Mouse (Mus musculus) liver, embryonic 15.5 days (tissue): Measurements from ENCODE around the gene Sh3yl1. TPM values are rescaled to one million over a fixed set of nuclear protein-coding genes. Genes with fewer than 3 reads are reported as not detected.

ENCODE experiments used
- ATAC-seq: fragments of 200-750 bp; cut with Nextera tagmentation; 2 replicates; pipeline ENCODE4 v1.8.0; 2017; ENCODE audit warnings: moderate number of reproducible peaks, mild to moderate bottlenecking, moderate library complexity; ENCODE audit not compliant: insufficient read depth
- H3K27ac ChIP-seq: fragments of 300-500 bp; sonication (generic); replicated peaks from 2 replicates; pipeline ENCODE4 v1.5.1; 2015; ENCODE audit warnings: mild to moderate bottlenecking, inconsistent platforms
- H3K27me3 ChIP-seq: fragments of 300-500 bp; sonication (generic); 2 replicates; pipeline ENCODE4 v1.6.1; 2015; ENCODE audit warnings: mild to moderate bottlenecking, inconsistent platforms
- H3K36me3 ChIP-seq: fragments of 300-500 bp; sonication (generic); replicated peaks from 2 replicates; pipeline ENCODE4 v1.6.1; 2015; ENCODE audit warnings: moderate library complexity, mild to moderate bottlenecking, inconsistent platforms
- H3K4me1 ChIP-seq: fragments of 300-500 bp; sonication (generic); replicated peaks from 2 replicates; pipeline ENCODE4 v1.6.1; 2015; ENCODE audit warnings: inconsistent platforms
- H3K4me2 ChIP-seq: fragments of 300-500 bp; sonication (generic); 2 replicates; pipeline ENCODE4 v1.6.1; 2015; ENCODE audit warnings: moderate library complexity, mild to moderate bottlenecking, inconsistent platforms
- H3K4me3 ChIP-seq: fragments of 300-500 bp; sonication (generic); replicated peaks from 2 replicates; pipeline ENCODE4 v1.5.1; 2015; ENCODE audit warnings: mild to moderate bottlenecking, inconsistent platforms
- H3K9ac ChIP-seq: fragments of 300-500 bp; sonication (generic); 2 replicates; pipeline ENCODE4 v1.6.1; 2015; ENCODE audit warnings: moderate library complexity, mild to moderate bottlenecking, inconsistent platforms
- H3K9me3 ChIP-seq: fragments of 300-500 bp; sonication (generic); replicated peaks from 2 replicates; pipeline ENCODE4 v1.6.1; 2016; ENCODE audit warnings: inconsistent platforms
- WGBS: fragments of 180-500 bp; shearing (Covaris S2); methylation state at CpG from one replicate; pipeline ENCODE4 v1.1.7; 2015; ENCODE audit warnings: mixed read lengths; ENCODE audit not compliant: insufficient replicate concordance; 5-methylcytosine and 5-hydroxymethylcytosine counted together
- polyA plus RNA-seq: library from polyadenylated mRNA; unstranded; fragments of >200 nt; fragmentation: Nextera tagmentation; extraction: Ambion mirVana; gene quantifications from 2 replicates; pipeline ENCODE4 v1.2.1, GENCODE M21; 2015

Sh3yl1 gene
- polyA plus RNA-seq = 37.4 and 40.8 TPM in 2 replicates

DNA sequence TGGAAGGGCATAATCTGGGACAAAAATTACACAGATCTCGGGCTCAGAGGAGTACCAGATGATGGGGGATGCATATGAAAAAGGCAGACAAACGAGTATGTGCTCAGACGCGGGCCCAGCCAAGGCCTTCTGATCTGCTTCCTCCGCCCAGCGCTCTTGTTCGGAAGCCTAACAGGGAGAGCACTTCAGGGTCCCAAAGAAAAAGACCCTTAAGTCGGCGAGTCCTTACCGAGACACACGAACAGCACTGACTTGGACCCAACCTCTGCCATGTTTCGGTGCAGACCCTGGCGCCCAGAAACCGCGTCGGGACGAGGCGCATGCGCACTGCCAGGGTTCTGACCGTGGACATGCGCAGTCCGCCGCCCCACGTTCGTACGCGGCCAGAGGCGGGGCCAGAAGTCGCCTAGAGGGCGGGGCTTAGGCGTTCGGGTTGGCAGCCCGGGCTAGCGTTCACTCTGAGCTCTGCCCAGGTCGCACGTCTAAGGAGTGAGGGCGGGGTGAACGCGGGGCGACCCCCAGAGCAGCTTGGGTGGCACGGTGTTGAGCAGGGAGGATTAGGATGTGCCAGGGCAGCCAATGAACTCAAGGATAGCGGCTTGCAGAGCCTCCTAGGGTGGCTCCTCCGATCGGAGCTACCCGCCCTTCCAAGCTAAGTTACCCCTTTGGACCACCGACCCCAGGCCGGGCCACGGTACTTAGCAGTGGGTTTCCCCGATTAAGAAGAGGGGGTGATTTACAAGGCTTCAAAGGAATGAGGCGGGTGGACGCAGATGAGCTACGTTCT is at the start of gene Sh3yl1, which contains the start of gene Acp1:
TSS of gene Sh3yl1 (plus strand) at position 408 of the 787 bp plus-strand sequence.
TSS of gene Acp1 (minus strand) at position 329 of the 787 bp plus-strand sequence.
- Histone ChIP-seq H3K9me3 (no peaks in the 10 kb centered on the region), H3K27ac (peak within 1 kb of the TSS; percentile 98)

DNA sequence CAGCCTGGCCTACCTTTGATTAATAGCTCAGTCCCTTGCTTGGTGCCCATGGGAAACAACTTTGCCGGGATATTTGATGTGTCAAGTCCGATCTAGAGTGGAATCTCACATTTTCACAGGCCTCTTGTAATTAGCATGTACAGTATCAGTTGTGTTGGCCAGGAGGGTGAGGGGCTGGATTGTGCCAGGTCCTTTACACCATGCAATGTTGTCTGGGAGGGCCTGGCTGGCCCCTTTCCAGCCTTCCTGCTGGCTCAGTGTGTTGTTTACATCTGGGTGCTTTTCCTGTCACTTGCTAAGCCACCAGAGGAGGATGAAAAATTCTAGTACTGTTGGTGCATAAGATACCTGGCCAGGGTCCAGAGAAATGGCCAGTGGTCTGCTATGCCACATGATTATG is 47.1 kb upstream of the Sh3yl1 start:
- Histone ChIP-seq H3K4me1 (no peaks in the 10 kb centered on the region), H3K27me3 (no peaks in the 10 kb centered on the region), H3K9me3 (no peaks in the 10 kb centered on the region), H3K36me3 (no peaks in the 10 kb centered on the region), H3K27ac (no peak overlapping the region), H3K4me2 (no peak overlapping the region), H3K9ac (no peak overlapping the region), H3K4me3 (no peak overlapping the region)
- WGBS = 41% methylated on average over 2 of the region's 2 CpGs
- ATAC-seq = no peak

More for the DNA sequence above, at the start of gene Sh3yl1, which contains the start of gene Acp1:
- H3K4me1 ChIP-seq = peaks cover 47% of the 10 kb centered on the region
- peak within 1 kb of the TSS; percentile 81 for H3K4me3 ChIP-seq
- H3K9ac ChIP-seq = peak within 1 kb of the TSS; percentile 97
- H3K4me2 ChIP-seq = peak within 1 kb of the TSS; percentile 83
- peaks cover 17% of the 10 kb centered on the region; the same call in 1 of the 2 replicates for H3K36me3 ChIP-seq
- peak; percentile 77 for ATAC-seq
- WGBS = under 1% methylated on average over 52 of the region's 52 CpGs
- no peaks in the 10 kb centered on the region for H3K27me3 ChIP-seq

- no peak overlapping the region for H3K4me3 ChIP-seq
- no peak overlapping the region for H3K27ac ChIP-seq
- no peaks in the 10 kb centered on the region for H3K36me3 ChIP-seq
- no peaks in the 10 kb centered on the region for H3K4me1 ChIP-seq
- no peak overlapping the region for H3K9ac ChIP-seq
- WGBS = 54% methylated on average over 4 of the region's 4 CpGs
- no peak overlapping the region for H3K4me2 ChIP-seq
- no peaks in the 10 kb centered on the region for H3K9me3 ChIP-seq
- no peaks in the 10 kb centered on the region for H3K27me3 ChIP-seq
- ATAC-seq = no peak
These were observed 45.7 kb upstream of the Sh3yl1 start for GRCm38 (mm10) chr12:30865781-30866180.

GRCm38 (mm10) chr12:30879447-30879846 is 32.0 kb upstream of the Sh3yl1 start:
- Histone ChIP-seq H3K4me3 (no peak overlapping the region), H3K36me3 (no peaks in the 10 kb centered on the region), H3K27ac (no peak overlapping the region), H3K4me2 (no peak overlapping the region), H3K9me3 (no peaks in the 10 kb centered on the region), H3K9ac (no peak overlapping the region), H3K4me1 (peaks cover 5% of the 10 kb centered on the region; the same call in 1 of the 2 replicates), H3K27me3 (peaks cover 60% of the 10 kb centered on the region)
- ATAC-seq = no peak
- 61% methylated on average over 6 of the region's 6 CpGs for WGBS

DNA sequence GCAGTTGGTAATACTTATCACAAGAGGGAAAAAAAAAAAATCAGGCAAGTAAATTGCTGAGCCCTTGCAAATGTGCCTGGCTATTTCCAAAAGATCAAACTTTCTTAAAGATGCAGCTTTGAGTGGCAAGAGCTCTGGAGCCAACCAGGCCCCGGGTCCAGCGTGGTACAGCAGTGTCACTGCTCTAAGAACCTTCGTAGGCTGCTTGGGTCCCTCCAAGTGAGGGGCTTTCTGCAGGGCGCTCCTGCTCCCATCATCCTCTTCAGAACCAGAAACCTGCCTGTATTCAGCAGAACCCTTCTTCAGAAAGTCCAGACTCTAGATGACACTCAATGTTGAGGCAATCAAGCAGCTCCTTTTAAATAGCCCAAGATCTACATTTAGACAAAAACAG is 27.9 kb upstream of the Sh3yl1 start:
- H3K4me2 ChIP-seq = no peak overlapping the region
- H3K9me3 ChIP-seq = no peaks in the 10 kb centered on the region
- H3K4me3 ChIP-seq = peak overlapping the region; percentile 26; the same call in 1 of the 2 replicates
- H3K9ac ChIP-seq = no peak overlapping the region
- no peaks in the 10 kb centered on the region for H3K36me3 ChIP-seq
- peaks cover 22% of the 10 kb centered on the region for H3K4me1 ChIP-seq
- H3K27me3 ChIP-seq = peaks cover 83% of the 10 kb centered on the region
- 19% methylated on average over 4 of the region's 4 CpGs for WGBS
- ATAC-seq = no peak
- no peak overlapping the region for H3K27ac ChIP-seq

DNA sequence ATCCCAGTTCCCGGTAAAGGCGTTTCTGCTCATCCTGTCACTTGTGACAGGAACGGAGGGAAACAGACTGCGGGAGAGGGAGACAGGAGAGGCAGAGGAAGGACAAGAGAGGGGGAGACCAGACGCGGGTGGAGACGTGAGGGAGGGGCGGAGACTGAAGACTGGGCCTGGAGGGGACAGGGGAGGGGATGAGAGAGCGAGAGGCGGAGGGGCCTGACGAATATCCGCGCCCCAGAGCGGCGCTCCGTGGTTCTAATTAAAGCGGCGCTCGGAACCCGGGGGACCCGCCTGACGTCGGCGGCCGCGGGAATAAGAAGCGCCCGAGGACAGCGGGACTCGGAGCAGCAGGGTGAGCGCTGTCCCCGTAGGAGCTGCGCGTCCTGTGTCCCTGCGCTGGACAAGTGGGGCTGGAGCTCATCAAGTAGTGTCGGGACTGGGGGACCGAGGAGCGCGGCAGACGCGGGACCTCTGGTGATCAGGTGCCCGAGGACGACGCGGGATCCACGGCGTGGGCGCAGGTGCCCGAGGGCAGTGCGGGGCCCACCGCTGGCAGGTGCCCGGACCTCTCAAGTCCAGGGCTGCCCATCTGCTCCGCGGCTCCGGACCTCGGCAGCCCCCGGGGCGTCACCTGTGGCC is 27.4 kb upstream of the Sh3yl1 start, which contains the start of gene Alkal2:
TSS of gene Alkal2 (plus strand) at position 337 of the 636 bp plus-strand sequence.
- Histone ChIP-seq H3K4me3 (peak within 1 kb of the TSS; percentile 26), H3K9ac (no peak within 1 kb of the TSS), H3K4me2 (peak within 1 kb of the TSS; percentile 51), H3K9me3 (no peaks in the 10 kb centered on the region), H3K4me1 (peaks cover 24% of the 10 kb centered on the region), H3K36me3 (no peaks in the 10 kb centered on the region), H3K27ac (no peak within 1 kb of the TSS), H3K27me3 (peaks cover 80% of the 10 kb centered on the region)
- 0 out of 2 replicates have a peak, but pooled peaks have one; percentile 8 for ATAC-seq
- WGBS = 2% methylated on average over 58 of the region's 58 CpGs

GRCm38 (mm10) chr12:30884622-30885230 is 26.7 kb upstream of the Sh3yl1 start:
- ATAC-seq = no peak
- 9% methylated on average over 39 of the region's 39 CpGs for WGBS
- Histone ChIP-seq H3K27ac (no peak overlapping the region), H3K4me2 (peak overlapping the region; percentile 51), H3K9ac (no peak overlapping the region), H3K9me3 (no peaks in the 10 kb centered on the region), H3K27me3 (peaks cover 74% of the 10 kb centered on the region), H3K4me3 (peak overlapping the region; percentile 26; the same call in 1 of the 2 replicates), H3K36me3 (no peaks in the 10 kb centered on the region), H3K4me1 (peaks cover 24% of the 10 kb centered on the region)

GRCm38 (mm10) chr12:30885891-30886290 is 25.6 kb upstream of the Sh3yl1 start:
- no peak overlapping the region for H3K9ac ChIP-seq
- peaks cover 62% of the 10 kb centered on the region for H3K27me3 ChIP-seq
- no peak overlapping the region for H3K27ac ChIP-seq
- H3K9me3 ChIP-seq = no peaks in the 10 kb centered on the region
- H3K36me3 ChIP-seq = no peaks in the 10 kb centered on the region
- H3K4me1 ChIP-seq = peaks cover 31% of the 10 kb centered on the region
- 69% methylated on average over 6 of the region's 6 CpGs for WGBS
- H3K4me2 ChIP-seq = no peak overlapping the region
- no peak overlapping the region for H3K4me3 ChIP-seq
- ATAC-seq = no peak

DNA sequence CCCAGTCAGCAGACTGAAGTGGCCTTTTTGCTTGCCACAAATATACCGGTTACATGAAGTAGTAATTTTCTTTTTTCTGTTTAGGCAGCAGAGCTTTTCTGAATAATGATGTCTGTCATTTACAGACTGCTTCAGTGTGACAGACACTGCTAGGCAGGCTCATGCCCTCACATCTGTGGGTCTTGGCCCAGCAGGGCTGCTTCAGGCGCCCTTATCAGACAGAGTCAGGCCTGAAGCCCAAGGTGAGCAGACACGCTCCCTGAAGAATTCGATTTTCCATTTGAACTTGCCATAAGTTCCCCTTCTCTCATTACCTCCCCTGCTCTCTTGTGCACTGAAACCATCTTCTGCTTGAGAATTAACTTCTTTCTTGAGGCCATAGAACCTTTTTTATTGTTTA is 23.5 kb upstream of the Sh3yl1 start:
- H3K27ac ChIP-seq = 0 out of 2 replicates have a peak overlapping the region, but pooled peaks have one; percentile 7
- WGBS = 46% methylated on average over 4 of the region's 4 CpGs
- ATAC-seq = peak; percentile 80
- peaks cover 13% of the 10 kb centered on the region for H3K36me3 ChIP-seq
- H3K9me3 ChIP-seq = no peaks in the 10 kb centered on the region
- no peak overlapping the region for H3K9ac ChIP-seq
- no peak overlapping the region for H3K4me3 ChIP-seq
- peak overlapping the region; percentile 14; the same call in 1 of the 2 replicates for H3K4me2 ChIP-seq
- H3K27me3 ChIP-seq = peaks cover 46% of the 10 kb centered on the region
- H3K4me1 ChIP-seq = peaks cover 31% of the 10 kb centered on the region

- no peak overlapping the region for H3K4me3 ChIP-seq
- peaks cover 26% of the 10 kb centered on the region for H3K27me3 ChIP-seq
- peak; percentile 45; the same call in 1 of the 2 replicates for ATAC-seq
- no peak overlapping the region for H3K9ac ChIP-seq
- 29% methylated on average over 5 of the region's 5 CpGs for WGBS
- H3K27ac ChIP-seq = no peak overlapping the region
- H3K4me2 ChIP-seq = no peak overlapping the region
- peaks cover 29% of the 10 kb centered on the region for H3K36me3 ChIP-seq
- peaks cover 24% of the 10 kb centered on the region for H3K4me1 ChIP-seq
- no peaks in the 10 kb centered on the region for H3K9me3 ChIP-seq
These were observed 21.4 kb upstream of the Sh3yl1 start for GRCm38 (mm10) chr12:30890067-30890466.

GRCm38 (mm10) chr12:30891438-30891837 is 20.0 kb upstream of the Sh3yl1 start:
- Histone ChIP-seq H3K4me1 (peaks cover 26% of the 10 kb centered on the region), H3K27me3 (peaks cover 12% of the 10 kb centered on the region), H3K4me2 (no peak overlapping the region), H3K27ac (no peak overlapping the region), H3K9ac (no peak overlapping the region), H3K9me3 (no peaks in the 10 kb centered on the region), H3K36me3 (peaks cover 40% of the 10 kb centered on the region), H3K4me3 (no peak overlapping the region)
- no peak for ATAC-seq
- 83% methylated on average over 7 of the region's 7 CpGs for WGBS
